Mouse (Mus musculus) MEL (cell line): ENCODE measurements around the gene Rbfox3. TPM values are rescaled to one million over a fixed set of nuclear protein-coding genes. Genes with fewer than 3 reads are reported as not detected.

Source experiments
- DNase-seq: peaks from one replicate; pipeline ENCODE4 v3.0.0; 2011; ENCODE audit warnings: low read depth, low spot score
- H3K27ac ChIP-seq: 2 replicates; pipeline ENCODE4 v1.5.1; 2012; ENCODE audit warnings: low read depth, mild to moderate bottlenecking, control low read depth, low read length, moderate library complexity; ENCODE audit not compliant: control insufficient read depth
- H3K27me3 ChIP-seq, 2 experiments: fragments of 150-350 bp in 1 of 2; sonication (generic) in 1 of 2; 2 replicates each; pipeline ENCODE4 v1.6.1; 2012; ENCODE audit warnings: low read length in 2 of 2, mild to moderate bottlenecking in 2 of 2, improper control_type of control experiment in 1 of 2, moderate library complexity in 1 of 2; ENCODE audit not compliant: insufficient read depth in 2 of 2, control insufficient read depth in 1 of 2
- H3K36me3 ChIP-seq, 2 experiments: 2 replicates each; pipeline ENCODE4 v1.6.1; 2012 to 2014; ENCODE audit warnings: low read length in 2 of 2, improper control_type of control experiment in 1 of 2, inconsistent platforms in 1 of 2, mild to moderate bottlenecking in 1 of 2; ENCODE audit not compliant: insufficient read depth in 2 of 2, control insufficient read depth in 1 of 2
- H3K4me1 ChIP-seq, 2 experiments: fragments of 150-350 bp in 1 of 2; sonication (generic) in 1 of 2; 2 replicates each; pipeline ENCODE4 v1.6.1; 2012; ENCODE audit warnings: low read length in 2 of 2, improper control_type of control experiment in 1 of 2, mild to moderate bottlenecking in 1 of 2; ENCODE audit not compliant: insufficient read depth in 2 of 2, control insufficient read depth in 1 of 2
- H3K4me3 ChIP-seq, 2 experiments: fragments of 150-350 bp in 1 of 2; sonication (generic) in 1 of 2; 2 replicates each; pipeline ENCODE4 v1.5.1; 2012; ENCODE audit warnings: low read depth in 2 of 2, low read length in 2 of 2, mild to moderate bottlenecking in 2 of 2, moderate library complexity in 2 of 2, control low read depth in 1 of 2, improper control_type of control experiment in 1 of 2; ENCODE audit not compliant: control insufficient read depth in 1 of 2, insufficient read depth in 1 of 2
- H3K79me2 ChIP-seq: 2 replicates; pipeline ENCODE4 v1.6.1; 2012; ENCODE audit warnings: mild to moderate bottlenecking, low read length, moderate library complexity; ENCODE audit not compliant: control insufficient read depth, poor library complexity, insufficient read depth
- H3K9ac ChIP-seq: 2 replicates; pipeline ENCODE4 v1.6.1; 2012; ENCODE audit warnings: low read depth, mild to moderate bottlenecking, control low read depth, low read length, moderate library complexity; ENCODE audit not compliant: control insufficient read depth, poor library complexity, severe bottlenecking
- H3K9me3 ChIP-seq: fragments of 150-350 bp; sonication (generic); replicated peaks from 2 replicates; pipeline ENCODE4 v1.6.1; 2012; ENCODE audit warnings: mild to moderate bottlenecking, low read length, improper control_type of control experiment, moderate library complexity; ENCODE audit not compliant: insufficient read depth
- BHLHE40 ChIP-seq: IDR thresholded peaks from 2 replicates; pipeline ENCODE4 v1.6.1; 2012; ENCODE audit warnings: low read depth, mild to moderate bottlenecking, inconsistent platforms, low read length, improper control_type of control experiment, borderline replicate concordance
- CHD1 ChIP-seq: IDR thresholded peaks from 2 replicates; pipeline ENCODE4 v1.6.1; 2012; ENCODE audit warnings: low read depth, mild to moderate bottlenecking, inconsistent platforms, low read length, improper control_type of control experiment
- CHD2 ChIP-seq: IDR thresholded peaks from 2 replicates; pipeline ENCODE4 v1.6.1; 2011; ENCODE audit warnings: low read length, improper control_type of control experiment
- CTCF ChIP-seq, 3 experiments: IDR thresholded peaks in 2 of 3; conservative IDR thresholded peaks in 1 of 3; 2 replicates each; pipeline ENCODE4 v1.5.1; 2011 to 2012; ENCODE audit warnings: low read length in 3 of 3, low read depth in 2 of 3, mild to moderate bottlenecking in 2 of 3, improper control_type of control experiment in 1 of 3, inconsistent platforms in 1 of 3, mixed read lengths in 1 of 3, moderate library complexity in 1 of 3; ENCODE audit not compliant: control insufficient read depth in 1 of 3, insufficient read depth in 1 of 3, poor library complexity in 1 of 3, severe bottlenecking in 1 of 3
- E2F4 ChIP-seq: IDR thresholded peaks from 2 replicates; pipeline ENCODE4 v1.6.1; 2011; ENCODE audit warnings: low read depth, low read length, improper control_type of control experiment, borderline replicate concordance
- ELF1 ChIP-seq: IDR thresholded peaks from 2 replicates; pipeline ENCODE4 v1.6.1; 2014; ENCODE audit warnings: low read depth, mild to moderate bottlenecking, inconsistent platforms, low read length, improper control_type of control experiment, moderate library complexity
- GABPA ChIP-seq: IDR thresholded peaks from 2 replicates; pipeline ENCODE4 v1.6.1; 2012; ENCODE audit warnings: low read depth, mild to moderate bottlenecking, inconsistent platforms, low read length, improper control_type of control experiment, moderate library complexity
- GATA1 ChIP-seq: IDR thresholded peaks from 2 replicates; pipeline ENCODE4 v1.6.1; 2011; ENCODE audit warnings: low read depth, low read length, improper control_type of control experiment
- KAT2A ChIP-seq: conservative IDR thresholded peaks from 2 replicates; pipeline ENCODE4 v1.6.1; 2012; ENCODE audit warnings: low read depth, low read length, improper control_type of control experiment, inconsistent platforms
- MAFK ChIP-seq: IDR thresholded peaks from 2 replicates; pipeline ENCODE4 v1.6.1; 2011; ENCODE audit warnings: low read depth, mild to moderate bottlenecking, low read length, improper control_type of control experiment, borderline replicate concordance
- MAZ ChIP-seq: IDR thresholded peaks from 2 replicates; pipeline ENCODE4 v1.6.1; 2012; ENCODE audit warnings: low read depth, mild to moderate bottlenecking, inconsistent platforms, low read length, improper control_type of control experiment
- MYB ChIP-seq: IDR thresholded peaks from 2 replicates; pipeline ENCODE4 v1.6.1; 2011; ENCODE audit warnings: mild to moderate bottlenecking, low read depth, low read length, improper control_type of control experiment
- NRF1 ChIP-seq: IDR thresholded peaks from 2 replicates; pipeline ENCODE4 v1.6.1; 2014; ENCODE audit warnings: low read depth, mild to moderate bottlenecking, inconsistent platforms, low read length, improper control_type of control experiment, moderate library complexity; ENCODE audit not compliant: poor library complexity, insufficient read depth, severe bottlenecking
- POLR2A ChIP-seq, 2 experiments: IDR thresholded peaks; 2 replicates each; pipeline ENCODE4 v1.6.1; 2011 to 2012; ENCODE audit warnings: low read length in 2 of 2, mild to moderate bottlenecking in 2 of 2, control low read depth in 1 of 2, improper control_type of control experiment in 1 of 2, low read depth in 1 of 2, moderate library complexity in 1 of 2; ENCODE audit not compliant: control insufficient read depth in 1 of 2, insufficient read depth in 1 of 2, poor library complexity in 1 of 2
- RAD21 ChIP-seq: IDR thresholded peaks from 2 replicates; pipeline ENCODE4 v1.6.1; 2011; ENCODE audit warnings: mild to moderate bottlenecking, low read depth, low read length, improper control_type of control experiment
- SIN3A ChIP-seq: IDR thresholded peaks from 2 replicates; pipeline ENCODE4 v1.6.1; 2012; ENCODE audit warnings: low read length, improper control_type of control experiment, inconsistent platforms
- TBP ChIP-seq: IDR thresholded peaks from 2 replicates; pipeline ENCODE4 v1.8.0; 2011; ENCODE audit warnings: low read depth, low read length, improper control_type of control experiment
- TCF12 ChIP-seq: IDR thresholded peaks from 2 replicates; pipeline ENCODE4 v1.6.1; 2014; ENCODE audit warnings: low read depth, mild to moderate bottlenecking, inconsistent platforms, low read length, improper control_type of control experiment, moderate library complexity
- USF1 ChIP-seq: IDR thresholded peaks from 2 replicates; pipeline ENCODE4 v1.6.1; 2014; ENCODE audit warnings: low read depth, mild to moderate bottlenecking, inconsistent platforms, low read length, improper control_type of control experiment, moderate library complexity
- USF2 ChIP-seq, 2 experiments: IDR thresholded peaks; 2 replicates each; pipeline ENCODE4 v1.6.1; 2011 to 2012; ENCODE audit warnings: improper control_type of control experiment in 2 of 2, low read length in 2 of 2, borderline replicate concordance in 1 of 2, inconsistent platforms in 1 of 2, low read depth in 1 of 2, mild to moderate bottlenecking in 1 of 2; ENCODE audit not compliant: insufficient read depth in 1 of 2
- polyA plus RNA-seq, 2 experiments: library from polyadenylated mRNA; stranded (reverse) in 1 of 2; unstranded in 1 of 2; fragments of >175 nt in 1 of 2; fragments of >200 nt in 1 of 2; gene quantifications; 2 replicates each; pipeline versions ENCODE4 v1.2.1 to v1.2.4; 2012; ENCODE audit warnings: low replicate concordance in 2 of 2, low read depth in 1 of 2; ENCODE audit not compliant: insufficient read length in 2 of 2, insufficient read depth in 1 of 2, missing spikeins in 1 of 2
- total RNA-seq: library from RNA; depleted of rRNA; stranded (reverse); fragments of 300-350 nt; gene quantifications from 2 replicates; pipeline ENCODE4 v1.2.3, GENCODE M21; 2012

The Rbfox3 gene
- total and polyA plus RNA-seq, 3 experiments, result not detected

GRCm38 (mm10) chr11:118534382-118535092 is 376.9 kb downstream of the Rbfox3 start:
- no peaks in the 10 kb centered on the region for H3K79me2 ChIP-seq
- TF ChIP-seq CHD2 (no peak), USF2 (IDR thresholded peaks at IDR 0.05; ENCODE audit: borderline replicate concordance in 1 of 2, insufficient read depth in 1 of 2, low read depth in 1 of 2, low read length in 2 of 2) (no peak), MAFK (no peak), E2F4 (no peak)
- no peaks in the 10 kb centered on the region for H3K4me1 ChIP-seq
- DNase-seq, result no peak
- no peak overlapping the region for H3K9ac ChIP-seq
- H3K9me3 ChIP-seq, result no peaks in the 10 kb centered on the region
- H3K4me3 ChIP-seq, result no peak overlapping the region
- no peaks in the 10 kb centered on the region for H3K27me3 ChIP-seq
- no peak overlapping the region for H3K27ac ChIP-seq
- H3K36me3 ChIP-seq, result no peaks in the 10 kb centered on the region

DNA sequence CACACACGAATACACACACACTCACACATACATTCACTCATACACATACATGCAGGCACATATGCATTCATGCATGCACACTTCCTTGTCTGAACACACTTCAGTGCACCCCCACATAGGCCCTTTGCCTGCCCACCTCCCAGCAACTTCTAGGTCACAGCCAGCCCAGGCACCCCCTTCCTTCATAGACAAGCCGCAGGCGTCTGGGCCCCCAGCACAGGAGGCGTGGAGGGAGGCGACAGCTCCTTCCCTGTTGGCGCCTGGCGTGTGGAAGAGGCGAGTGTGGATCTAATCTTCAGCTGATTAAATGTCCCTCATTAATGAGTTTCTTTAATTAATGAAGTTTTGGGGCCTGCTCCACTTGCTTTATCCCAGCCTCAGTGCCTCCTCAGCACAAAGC is 381.1 kb downstream of the Rbfox3 start:
- TF ChIP-seq TBP (no peak), RAD21 (no peak), USF1 (no peak), CHD2 (no peak), GATA1 (no peak), SIN3A (no peak), BHLHE40 (no peak), NRF1 (no peak), USF2 (IDR thresholded peaks at IDR 0.05; ENCODE audit: borderline replicate concordance in 1 of 2, insufficient read depth in 1 of 2, low read depth in 1 of 2, low read length in 2 of 2) (no peak), KAT2A (no peak), GABPA (no peak)
- Histone ChIP-seq H3K27ac (no peak overlapping the region), H3K9me3 (no peaks in the 10 kb centered on the region), H3K27me3 (no peaks in the 10 kb centered on the region), H3K4me3 (no peak overlapping the region), H3K79me2 (no peaks in the 10 kb centered on the region), H3K4me1 (no peaks in the 10 kb centered on the region), H3K36me3 (no peaks in the 10 kb centered on the region), H3K9ac (no peak overlapping the region)
- DNase-seq, result no peak

GRCm38 (mm10) chr11:118528761-118529160 is 382.6 kb downstream of the Rbfox3 start:
- Histone ChIP-seq H3K27ac (no peak overlapping the region), H3K9me3 (no peaks in the 10 kb centered on the region), H3K4me3 (no peak overlapping the region), H3K9ac (no peak overlapping the region), H3K36me3 (no peaks in the 10 kb centered on the region), H3K79me2 (no peaks in the 10 kb centered on the region), H3K4me1 (no peaks in the 10 kb centered on the region), H3K27me3 (no peaks in the 10 kb centered on the region)
- TF ChIP-seq ELF1, result no peak
- TF ChIP-seq CHD1, result no peak
- no peak for TF ChIP-seq POLR2A (IDR thresholded peaks at IDR 0.05; ENCODE audit: control insufficient read depth in 1 of 2, insufficient read depth in 1 of 2, low read depth in 1 of 2, low read length in 2 of 2, poor library complexity in 1 of 2)
- TF ChIP-seq GATA1, result no peak
- TF ChIP-seq MAFK, result no peak
- TF ChIP-seq MYB, result no peak
- TF ChIP-seq RAD21, result no peak
- TF ChIP-seq CTCF (IDR thresholded peaks at IDR 0.05 in 2 of 3, conservative IDR thresholded peaks at IDR 0.05 in 1 of 3; ENCODE audit: control insufficient read depth in 1 of 3, insufficient read depth in 1 of 3, low read depth in 2 of 3, low read length in 3 of 3, poor library complexity in 1 of 3, severe bottlenecking in 1 of 3), result no peak
- TF ChIP-seq TCF12, result no peak
- TF ChIP-seq MAZ, result no peak
- no peak for DNase-seq
